Mouse (Mus musculus) thymus, postnatal 4 days (tissue): ENCODE measurements around the gene Bub3.

Source experiments
- DNase-seq: peaks from one replicate; pipeline ENCODE4 v3.0.0; 2021

The Bub3 gene

GRCm38 (mm10) chr7:131559986-131560696 is at the start of gene Bub3:
Gene Bub3 (plus strand): TSS chr7:131560222.
- DNase-seq, result peak; percentile 88

- peak; percentile 89 for DNase-seq
Observed at GRCm38 (mm10) chr7:131539979-131540378, 20.0 kb upstream of the Bub3 start.

GRCm38 (mm10) chr7:131541184-131542114 is 18.6 kb upstream of the Bub3 start:
- no peak for DNase-seq

GRCm38 (mm10) chr7:131542115-131542871 is 17.7 kb upstream of the Bub3 start, which contains the start of gene Hmx3:
Gene Hmx3 (plus strand): TSS chr7:131542867.
- no peak for DNase-seq

GRCm38 (mm10) chr7:131542872-131543622 is 17.0 kb upstream of the Bub3 start:
- DNase-seq, result no peak

GRCm38 (mm10) chr7:131543623-131544481 is 16.2 kb upstream of the Bub3 start:
- peak; percentile 35 for DNase-seq

GRCm38 (mm10) chr7:131544871-131545270 is 15.2 kb upstream of the Bub3 start:
- no peak for DNase-seq

GRCm38 (mm10) chr7:131545701-131546385 is 14.2 kb upstream of the Bub3 start:
- DNase-seq, result no peak

GRCm38 (mm10) chr7:131546423-131546822 is 13.6 kb upstream of the Bub3 start:
- no peak for DNase-seq

- no peak for DNase-seq
Observed at GRCm38 (mm10) chr7:131547481-131547880, 12.5 kb upstream of the Bub3 start.

- DNase-seq, result no peak
Observed at GRCm38 (mm10) chr7:131548473-131548872, 11.5 kb upstream of the Bub3 start, which contains the start of gene Hmx2. Gene Hmx2 (plus strand): TSS chr7:131548773.

GRCm38 (mm10) chr7:131551471-131551870 is 8.6 kb upstream of the Bub3 start:
- no peak for DNase-seq

- no peak for DNase-seq
Observed at GRCm38 (mm10) chr7:131551931-131552741, 7.9 kb upstream of the Bub3 start.

GRCm38 (mm10) chr7:131552781-131553180 is 7.2 kb upstream of the Bub3 start:
- no peak for DNase-seq

- DNase-seq, result peak; percentile 68
Observed at GRCm38 (mm10) chr7:131553771-131554175, 6.2 kb upstream of the Bub3 start.

GRCm38 (mm10) chr7:131554341-131555180 is 5.5 kb upstream of the Bub3 start:
- DNase-seq, result peak; percentile 43

- peak; percentile 65 for DNase-seq
Observed at GRCm38 (mm10) chr7:131555301-131556081, 4.5 kb upstream of the Bub3 start.

- DNase-seq, result no peak
Observed at GRCm38 (mm10) chr7:131556116-131556515, 3.9 kb upstream of the Bub3 start.
